Mouse (Mus musculus) embryonic fibroblast, embryonic 13.5 days (primary cell): ENCODE data around the gene Rcan2.

ENCODE experiments used
- CTCF ChIP-seq: IDR thresholded peaks from 2 replicates; pipeline ENCODE4 v1.5.1; 2011; ENCODE audit warnings: mild to moderate bottlenecking, control low read depth, low read length, moderate library complexity, borderline replicate concordance; ENCODE audit not compliant: insufficient read depth
- POLR2A ChIP-seq: IDR thresholded peaks from 2 replicates; pipeline ENCODE4 v1.6.1; 2011; ENCODE audit warnings: low read depth, mild to moderate bottlenecking, control low read depth, low read length, moderate library complexity

DNA sequence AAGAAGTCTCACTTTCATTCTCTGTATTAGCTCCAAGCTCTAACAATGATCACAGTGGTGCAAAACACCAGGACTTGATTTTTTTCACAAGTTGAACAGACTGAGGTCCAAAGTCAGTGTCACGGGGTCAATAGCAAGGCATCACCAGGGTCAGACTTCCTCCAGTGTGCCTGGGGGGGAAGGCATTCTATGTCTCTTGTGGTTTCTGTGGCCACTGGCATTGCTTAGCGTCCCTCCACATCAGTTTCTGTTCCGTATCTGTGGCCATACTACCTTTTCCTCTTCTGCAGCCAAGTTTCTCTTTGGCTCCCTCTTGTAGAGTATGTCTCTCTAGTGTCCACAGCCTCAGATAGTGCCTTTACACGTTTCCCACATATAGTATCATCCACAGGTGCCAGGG is 252.3 kb downstream of the Rcan2 start:
- TF ChIP-seq CTCF (no peak), POLR2A (no peak)
